Mouse (Mus musculus) limb, embryonic 13.5 days (tissue): ENCODE measurements around the gene Gstm1. TPM values are rescaled to one million over a fixed set of nuclear protein-coding genes. Genes with fewer than 3 reads are reported as not detected.

Experiments used
- polyA plus RNA-seq: library from polyadenylated mRNA; unstranded; fragments of >200 nt; fragmentation: Nextera tagmentation; extraction: Ambion mirVana; gene quantifications from 2 replicates; pipeline ENCODE4 v1.2.1, GENCODE M21; 2015

Gstm1 gene
- polyA plus RNA-seq, 1 experiment from 2014 or later = 42.7 TPM

Other genes with a start within 250 kb of the Gstm1 start
- 0.38 TPM in 1 of 2 replicates, not detected in the other for gene Eps8l3, start 140.7 kb downstream of the Gstm1 start, polyA plus RNA-seq
- 260 TPM in 2 replicates for gene Gstm5, start 122.2 kb downstream of the Gstm1 start, polyA plus RNA-seq
- gene Gstm7, start 86.2 kb downstream of the Gstm1 start, polyA plus RNA-seq = 33.3 and 33.5 TPM in 2 replicates
- 10.5 and 12.0 TPM in 2 replicates for gene Gstm6, start 74.2 kb downstream of the Gstm1 start, polyA plus RNA-seq
- gene Gstm3, start 48.7 kb downstream of the Gstm1 start, polyA plus RNA-seq = not detected in 2 replicates
- 46.7 and 52.1 TPM in 2 replicates for gene Gstm2, start 31.5 kb downstream of the Gstm1 start, polyA plus RNA-seq
- gene Gstm4, start 26.9 kb upstream of the Gstm1 start, polyA plus RNA-seq = 14.6 and 15.4 TPM in 2 replicates
- 48.5 and 49.2 TPM in 2 replicates for gene Ampd2, start 68.7 kb upstream of the Gstm1 start, polyA plus RNA-seq
- gene Gnat2, start 74.8 kb upstream of the Gstm1 start, polyA plus RNA-seq = 0.72 and 0.78 TPM in 2 replicates
- 184 and 193 TPM in 2 replicates for gene Gnai3, start 128.2 kb upstream of the Gstm1 start, polyA plus RNA-seq
- 0.09 and 0.19 TPM in 2 replicates for gene Gpr61, start 136.9 kb upstream of the Gstm1 start, polyA plus RNA-seq
- 4.3 and 4.4 TPM in 2 replicates for gene Amigo1, start 168.4 kb upstream of the Gstm1 start, polyA plus RNA-seq
- gene Cyb561d1, start 183.2 kb upstream of the Gstm1 start, polyA plus RNA-seq = 1.8 and 2.1 TPM in 2 replicates
- 25.4 and 26.7 TPM in 2 replicates for gene Atxn7l2, start 193.0 kb upstream of the Gstm1 start, polyA plus RNA-seq
- 1.4 and 1.7 TPM in 2 replicates for gene Sypl2, start 208.7 kb upstream of the Gstm1 start, polyA plus RNA-seq
- 318 and 331 TPM in 2 replicates for gene Psma5, start 239.0 kb upstream of the Gstm1 start, polyA plus RNA-seq